ENCODE assay signal across 19 mouse cellular contexts in genomic region chr6:43442191-43442590, GRCm38 (mm10).
"Had no signal": no experiment of that assay in that cellular context is flagged by ENCODE, and none has a peak within 500 bp of the region (broad histone marks: within the 10 kb centered on the region; RNA-seq: fewer than 3 reads in every experiment).

No protein-coding gene starts in this region.

- H3K4me2 ChIP-seq: liver, embryonic 13.5 days; midbrain, embryonic 11.5 days; neural tube, embryonic 12.5 days; neural tube, embryonic 15.5 days had no signal

- H3K9ac ChIP-seq: liver, embryonic 13.5 days; neural tube, embryonic 12.5 days; neural tube, embryonic 15.5 days had no signal

- H3K4me3 ChIP-seq: left cerebral cortex, adult 2 months; liver, embryonic 13.5 days; neural tube, embryonic 12.5 days; neural tube, embryonic 15.5 days had no signal

- H3K27me3 ChIP-seq: liver, embryonic 13.5 days; neural tube, embryonic 12.5 days; neural tube, embryonic 15.5 days had no signal

- DNase-seq: kidney, postnatal 14 days; kidney, postnatal 4 days; layer of hippocampus, postnatal 36 days; liver, embryonic 13.5 days; lung, adult 2 months; lung, postnatal 14 days; lung, postnatal 4 days; midbrain, embryonic 14.5 days; right cerebral cortex, adult 18-20 months; right cerebral cortex, postnatal 14 days; right cerebral cortex, postnatal 4 days; thymus, adult 2 months; thymus, postnatal 14 days; thymus, postnatal 4 days had no signal

- H3K9me3 ChIP-seq: liver, embryonic 13.5 days; neural tube, embryonic 12.5 days; neural tube, embryonic 15.5 days had no signal

- H3K36me3 ChIP-seq: liver, embryonic 13.5 days; neural tube, embryonic 12.5 days; neural tube, embryonic 15.5 days had no signal

- H3K4me1 ChIP-seq: liver, embryonic 13.5 days; neural tube, embryonic 12.5 days; neural tube, embryonic 15.5 days had no signal

- H3K27ac ChIP-seq: left cerebral cortex, adult 2 months; liver, embryonic 13.5 days; neural tube, embryonic 12.5 days; neural tube, embryonic 15.5 days; stomach, postnatal 0 days had no signal
